In genomic region chr1:50651974-50652665, GRCm38 (mm10) we compare ENCODE assay signal across 16 mouse cellular contexts.
DNase-seq lines count a peak whose midpoint lies in the region; ATAC-seq and TF ChIP-seq lines count a peak whose summit lies in the region.
"Had no signal": no experiment of that assay in that cellular context is flagged by ENCODE, and none has a peak within 500 bp of the region (broad histone marks: within the 10 kb centered on the region; RNA-seq: fewer than 3 reads in every experiment).

No protein-coding gene starts in this region.

- H3K9ac ChIP-seq in hindbrain, embryonic 11.5 days (ENCODE audit: low read depth, low read length), result no peak overlapping the region
- no peak overlapping the region for H3K9ac ChIP-seq in embryonic facial prominence, embryonic 11.5 days (replicated peaks; ENCODE audit: low read length)
- no peak overlapping the region for H3K9ac ChIP-seq in hindbrain, embryonic 13.5 days
- H3K9ac ChIP-seq in midbrain, postnatal 0 days (replicated peaks; ENCODE audit: low read length, poor library complexity, severe bottlenecking), result no peak overlapping the region
- H3K9ac ChIP-seq: heart, embryonic 12.5 days had no signal

- no peaks in the 10 kb centered on the region for H3K27me3 ChIP-seq in hindbrain, embryonic 11.5 days (ENCODE audit: control insufficient read depth, insufficient read depth, low read length)
- no peaks in the 10 kb centered on the region for H3K27me3 ChIP-seq in hindbrain, embryonic 10.5 days (ENCODE audit: insufficient read depth, poor library complexity, severe bottlenecking)
- no peaks in the 10 kb centered on the region for H3K27me3 ChIP-seq in embryonic facial prominence, embryonic 11.5 days (ENCODE audit: control insufficient read depth, insufficient read depth, low read length)
- H3K27me3 ChIP-seq in hindbrain, embryonic 13.5 days, result no peaks in the 10 kb centered on the region
- no peaks in the 10 kb centered on the region for H3K27me3 ChIP-seq in midbrain, postnatal 0 days (ENCODE audit: insufficient read depth, low read length)
- H3K27me3 ChIP-seq: heart, embryonic 12.5 days had no signal

- no peak for TF ChIP-seq CTCF in midbrain, postnatal 0 days (IDR thresholded peaks at IDR 0.05)

- no peaks in the 10 kb centered on the region for H3K4me1 ChIP-seq in hindbrain, embryonic 11.5 days (replicated peaks; ENCODE audit: control insufficient read depth, insufficient read depth, low read length)
- H3K4me1 ChIP-seq in hindbrain, embryonic 10.5 days (replicated peaks), result no peaks in the 10 kb centered on the region
- H3K4me1 ChIP-seq in embryonic facial prominence, embryonic 11.5 days (ENCODE audit: control insufficient read depth, insufficient read depth, low read length), result no peaks in the 10 kb centered on the region
- 0 out of 2 replicates have a peak, but pooled peaks cover 8% of the 10 kb centered on the region for H3K4me1 ChIP-seq in hindbrain, embryonic 13.5 days (replicated peaks)
- H3K4me1 ChIP-seq in midbrain, postnatal 0 days (ENCODE audit: insufficient read depth, low read length), result no peaks in the 10 kb centered on the region
- H3K4me1 ChIP-seq: heart, embryonic 12.5 days had no signal

- no peak overlapping the region for H3K4me2 ChIP-seq in hindbrain, embryonic 11.5 days (replicated peaks; ENCODE audit: low read depth, low read length)
- no peak overlapping the region for H3K4me2 ChIP-seq in embryonic facial prominence, embryonic 11.5 days (ENCODE audit: low read depth, low read length)
- no peak overlapping the region for H3K4me2 ChIP-seq in hindbrain, embryonic 13.5 days
- no peak overlapping the region for H3K4me2 ChIP-seq in midbrain, postnatal 0 days (ENCODE audit: low read depth, low read length, poor library complexity, severe bottlenecking)
- H3K4me2 ChIP-seq: heart, embryonic 12.5 days had no signal

- H3K27ac ChIP-seq in hindbrain, embryonic 11.5 days (ENCODE audit: low read depth, low read length), result no peak overlapping the region
- H3K27ac ChIP-seq in hindbrain, embryonic 10.5 days, result no peak overlapping the region
- H3K27ac ChIP-seq in embryonic facial prominence, embryonic 11.5 days (replicated peaks; ENCODE audit: low read depth, low read length), result no peak overlapping the region
- no peak overlapping the region for H3K27ac ChIP-seq in hindbrain, embryonic 13.5 days
- no peak overlapping the region for H3K27ac ChIP-seq in midbrain, postnatal 0 days (ENCODE audit: low read depth, low read length)

- no peaks in the 10 kb centered on the region for H3K9me3 ChIP-seq in hindbrain, embryonic 11.5 days (ENCODE audit: control insufficient read depth, low read length)
- no peaks in the 10 kb centered on the region for H3K9me3 ChIP-seq in hindbrain, embryonic 10.5 days
- no peaks in the 10 kb centered on the region for H3K9me3 ChIP-seq in embryonic facial prominence, embryonic 11.5 days (replicated peaks; ENCODE audit: control insufficient read depth, low read length)
- H3K9me3 ChIP-seq in hindbrain, embryonic 13.5 days, result no peaks in the 10 kb centered on the region
- no peaks in the 10 kb centered on the region for H3K9me3 ChIP-seq in midbrain, postnatal 0 days (ENCODE audit: low read length)
- H3K9me3 ChIP-seq: heart, embryonic 12.5 days had no signal

- H3K36me3 ChIP-seq in hindbrain, embryonic 11.5 days (ENCODE audit: control insufficient read depth, insufficient read depth, low read length), result no peaks in the 10 kb centered on the region
- H3K36me3 ChIP-seq in hindbrain, embryonic 10.5 days, result no peaks in the 10 kb centered on the region
- H3K36me3 ChIP-seq in embryonic facial prominence, embryonic 11.5 days (replicated peaks; ENCODE audit: control insufficient read depth, insufficient read depth, low read depth, low read length), result no peaks in the 10 kb centered on the region
- H3K36me3 ChIP-seq in hindbrain, embryonic 13.5 days, result no peaks in the 10 kb centered on the region
- H3K36me3 ChIP-seq in midbrain, postnatal 0 days (ENCODE audit: insufficient read depth, low read length), result no peaks in the 10 kb centered on the region
- H3K36me3 ChIP-seq: heart, embryonic 12.5 days had no signal

- no peak overlapping the region for H3K4me3 ChIP-seq in hindbrain, embryonic 11.5 days (ENCODE audit: low read depth, low read length)
- H3K4me3 ChIP-seq in hindbrain, embryonic 10.5 days, result no peak overlapping the region
- no peak overlapping the region for H3K4me3 ChIP-seq in embryonic facial prominence, embryonic 11.5 days (ENCODE audit: low read depth, low read length)
- no peak overlapping the region for H3K4me3 ChIP-seq in hindbrain, embryonic 13.5 days
- H3K4me3 ChIP-seq in midbrain, postnatal 0 days (ENCODE audit: low read depth, low read length), result no peak overlapping the region
- H3K4me3 ChIP-seq: heart, embryonic 12.5 days had no signal

- WGBS in hindbrain, embryonic 11.5 days, result 73% methylated on average over 3 of the region's 3 CpGs
- 72% methylated on average over 3 of the region's 3 CpGs for WGBS in hindbrain, embryonic 10.5 days
- 40% methylated on average over 3 of the region's 3 CpGs for WGBS in embryonic facial prominence, embryonic 11.5 days
- WGBS in hindbrain, embryonic 13.5 days, result 58% methylated on average over 3 of the region's 3 CpGs
- 38% methylated on average over 3 of the region's 3 CpGs for WGBS in midbrain, postnatal 0 days

- peak; percentile 72; the same call in 1 of the 2 replicates for ATAC-seq in hindbrain, embryonic 11.5 days (ENCODE audit: low FRiP score)
- 0 out of 2 replicates have a peak, but pooled peaks have one; percentile 73 for ATAC-seq in embryonic facial prominence, embryonic 11.5 days (replicated peaks; ENCODE audit: insufficient number of reproducible peaks, low FRiP score, low TSS enrichment, low read depth)
- ATAC-seq in hindbrain, embryonic 13.5 days (ENCODE audit: low FRiP score), result peak; percentile 86
- ATAC-seq in midbrain, postnatal 0 days (ENCODE audit: low FRiP score), result peak; percentile 41; the same call in 1 of the 2 replicates

- DNase-seq in hindbrain, embryonic 11.5 days (ENCODE audit: low spot score), result peak; percentile 27
- DNase-seq in hindbrain, embryonic 10.5 days (ENCODE audit: low spot score), result no peak
- DNase-seq in embryonic facial prominence, embryonic 11.5 days (ENCODE audit: low spot score), result peak; percentile 52
- peak; percentile 57 for DNase-seq in midbrain, postnatal 0 days (ENCODE audit: low spot score)
- no peak for DNase-seq in cerebellum, adult 9-11 months
- DNase-seq in frontal cortex, postnatal 10 days (ENCODE audit: low spot score in 2 of 2), result no peak
- no peak for DNase-seq in layer of hippocampus, adult 18-20 months (ENCODE audit: low spot score in 2 of 2)
- DNase-seq: adrenal gland, postnatal 14 days; cerebellum, postnatal 36 days; gastrocnemius, postnatal 10 days; kidney, adult 8-10 months; layer of hippocampus, adult 9-11 months; right cerebral cortex, postnatal 25 days; thymus, adult 18-20 months had no signal

Comparison
In these comparisons a context has a peak if more than half of its experiments do, and no peak if none do; other contexts are left out.
1. DNase-seq: peak in hindbrain, embryonic 11.5 days (single experiment), embryonic facial prominence, embryonic 11.5 days (single experiment) and midbrain, postnatal 0 days (single experiment); none in hindbrain, embryonic 10.5 days (single experiment), cerebellum, adult 9-11 months (single experiment), frontal cortex, postnatal 10 days (0 of 2) and layer of hippocampus, adult 18-20 months (0 of 2).
2. Peak in every context shown above with its lines, with median percentiles within 50 percentile points of each other: ATAC-seq.